Mouse (Mus musculus) cerebellum, adult 2 months (tissue): ENCODE measurements around the gene Atp6v1b1.

Experiments
- CTCF ChIP-seq: fragments of 200-500 bp; IDR thresholded peaks from 2 replicates; pipeline ENCODE4 v1.5.1; 2011; ENCODE audit warnings: low read depth, mild to moderate bottlenecking, control low read depth, low read length, moderate library complexity, borderline replicate concordance; ENCODE audit not compliant: insufficient read depth
- POLR2A ChIP-seq: fragments of 200-500 bp; IDR thresholded peaks from 2 replicates; pipeline ENCODE4 v1.6.1; 2011; ENCODE audit warnings: low read length, control low read depth, borderline replicate concordance; ENCODE audit not compliant: insufficient read depth

- TF ChIP-seq CTCF, result no peak
- no peak for TF ChIP-seq POLR2A
Measured at GRCm38 (mm10) chr6:83715461-83716196, 27.2 kb upstream of the Atp6v1b1 start.
